Mouse (Mus musculus) embryonic fibroblast, embryonic 13.5 days (primary cell): ENCODE data around the gene Eef1b2. TPM values are rescaled to one million over a fixed set of nuclear protein-coding genes. Genes with fewer than 3 reads are reported as not detected.
"Not testable (repeated sequence)": the region's sequence is repeated elsewhere in the genome, so short reads cannot be mapped to it uniquely, and the experiment has no call there.

ENCODE experiments used
- H3K27ac ChIP-seq: 2 replicates; pipeline ENCODE4 v1.5.1; 2012; ENCODE audit warnings: low read length, control low read depth, inconsistent platforms; ENCODE audit not compliant: insufficient read depth
- H3K4me1 ChIP-seq: 2 replicates; pipeline ENCODE4 v1.6.1; 2011; ENCODE audit warnings: low read length; ENCODE audit not compliant: control insufficient read depth, insufficient read depth
- H3K4me3 ChIP-seq: 2 replicates; pipeline ENCODE4 v1.5.1; 2011; ENCODE audit warnings: mild to moderate bottlenecking, control low read depth, low read length; ENCODE audit not compliant: insufficient read depth
- CTCF ChIP-seq: IDR thresholded peaks from 2 replicates; pipeline ENCODE4 v1.5.1; 2011; ENCODE audit warnings: mild to moderate bottlenecking, control low read depth, low read length, moderate library complexity, borderline replicate concordance; ENCODE audit not compliant: insufficient read depth
- POLR2A ChIP-seq: IDR thresholded peaks from 2 replicates; pipeline ENCODE4 v1.6.1; 2011; ENCODE audit warnings: low read depth, mild to moderate bottlenecking, control low read depth, low read length, moderate library complexity
- polyA plus RNA-seq: library from polyadenylated mRNA; stranded (reverse); fragments of >200 nt; gene quantifications from 2 replicates; pipeline ENCODE4 v1.2.4, GENCODE M21; 2011; ENCODE audit warnings: low read depth; ENCODE audit not compliant: missing spikeins, insufficient read length

Gene Eef1b2
- polyA plus RNA-seq, 1 experiment, result 2,477 TPM

GRCm38 (mm10) chr1:63175853-63176252 is 772 bp upstream of the Eef1b2 start:
- Histone ChIP-seq H3K4me1 (no peaks in the 10 kb centered on the region; the same call in 1 of the 2 replicates), H3K4me3 (peak overlapping the region; percentile 92), H3K27ac (peak overlapping the region; percentile 40; the same call in 1 of the 2 replicates)
- TF ChIP-seq CTCF (no peak), POLR2A (no peak)

- TF ChIP-seq POLR2A (no peak; the same call in 1 of the 2 replicates), CTCF (no peak)
- H3K4me1 ChIP-seq, result no peaks in the 10 kb centered on the region; the same call in 1 of the 2 replicates
- peak overlapping the region; percentile 40; the same call in 1 of the 2 replicates for H3K27ac ChIP-seq
- H3K4me3 ChIP-seq, result peak overlapping the region; percentile 92
Measured at GRCm38 (mm10) chr1:63176259-63176603, 394 bp upstream of the Eef1b2 start.

- no peak for TF ChIP-seq POLR2A
- TF ChIP-seq CTCF, result no peak
Measured at GRCm38 (mm10) chr1:63178308-63178707, 1.7 kb downstream of the Eef1b2 start.

GRCm38 (mm10) chr1:63180122-63180521 is 3.5 kb downstream of the Eef1b2 start:
- no peak overlapping the region for H3K4me3 ChIP-seq
- no peak for TF ChIP-seq POLR2A
- TF ChIP-seq CTCF, result no peak

More at GRCm38 (mm10) chr1:63178308-63178707, 1.7 kb downstream of the Eef1b2 start:
- Histone ChIP-seq H3K4me1 (no peaks in the 10 kb centered on the region; the same call in 1 of the 2 replicates), H3K4me3 (peak overlapping the region; percentile 92), H3K27ac (no peak overlapping the region)

GRCm38 (mm10) chr1:63180575-63180974 is 4.0 kb downstream of the Eef1b2 start:
- not testable (repeated sequence) for H3K27ac ChIP-seq, H3K4me1 ChIP-seq, H3K4me3 ChIP-seq

More at GRCm38 (mm10) chr1:63180122-63180521, 3.5 kb downstream of the Eef1b2 start:
- H3K4me1 ChIP-seq, result no peaks in the 10 kb centered on the region; the same call in 1 of the 2 replicates
- H3K27ac ChIP-seq, result no peak overlapping the region

GRCm38 (mm10) chr1:63181019-63181418 is 4.4 kb downstream of the Eef1b2 start:
- no peak overlapping the region for H3K27ac ChIP-seq
- no peaks in the 10 kb centered on the region for H3K4me1 ChIP-seq
- no peak for TF ChIP-seq POLR2A
- TF ChIP-seq CTCF, result peak; percentile 62
- no peak overlapping the region for H3K4me3 ChIP-seq

GRCm38 (mm10) chr1:63181480-63181879 is 4.9 kb downstream of the Eef1b2 start:
- TF ChIP-seq CTCF (no peak), POLR2A (peak; percentile 52)
- H3K4me3 ChIP-seq, result no peak overlapping the region

GRCm38 (mm10) chr1:63182212-63182611 is 5.6 kb downstream of the Eef1b2 start:
- Histone ChIP-seq H3K27ac (no peak overlapping the region), H3K4me3 (no peak overlapping the region), H3K4me1 (no peaks in the 10 kb centered on the region)
- TF ChIP-seq CTCF (no peak), POLR2A (0 out of 2 replicates have a peak, but pooled peaks have one; percentile 14)

More at GRCm38 (mm10) chr1:63181480-63181879, 4.9 kb downstream of the Eef1b2 start:
- H3K27ac ChIP-seq, result no peak overlapping the region
- no peaks in the 10 kb centered on the region for H3K4me1 ChIP-seq

- Histone ChIP-seq H3K4me1 (no peaks in the 10 kb centered on the region), H3K27ac (no peak overlapping the region), H3K4me3 (no peak overlapping the region)
- TF ChIP-seq POLR2A, result no peak
- no peak for TF ChIP-seq CTCF
Measured at GRCm38 (mm10) chr1:63182636-63183270, 6.1 kb downstream of the Eef1b2 start.

- H3K27ac ChIP-seq, H3K4me1 ChIP-seq, H3K4me3 ChIP-seq: not testable (repeated sequence)
Measured at GRCm38 (mm10) chr1:63185430-63185829, 8.8 kb downstream of the Eef1b2 start.
